Mouse (Mus musculus) spleen, adult 2 months (tissue): ENCODE results near the gene Gli2.

ENCODE experiments used
- CTCF ChIP-seq: fragments of 200-500 bp; IDR thresholded peaks from 2 replicates; pipeline ENCODE4 v1.5.1; 2011; ENCODE audit warnings: mild to moderate bottlenecking, inconsistent platforms; ENCODE audit not compliant: insufficient read depth, insufficient read length, insufficient replicate concordance; ENCODE audit errors: extremely low read depth
- POLR2A ChIP-seq: fragments of 200-500 bp; IDR thresholded peaks from 2 replicates; pipeline ENCODE4 v1.6.1; 2011; ENCODE audit warnings: low read depth, low read length, inconsistent platforms

DNA sequence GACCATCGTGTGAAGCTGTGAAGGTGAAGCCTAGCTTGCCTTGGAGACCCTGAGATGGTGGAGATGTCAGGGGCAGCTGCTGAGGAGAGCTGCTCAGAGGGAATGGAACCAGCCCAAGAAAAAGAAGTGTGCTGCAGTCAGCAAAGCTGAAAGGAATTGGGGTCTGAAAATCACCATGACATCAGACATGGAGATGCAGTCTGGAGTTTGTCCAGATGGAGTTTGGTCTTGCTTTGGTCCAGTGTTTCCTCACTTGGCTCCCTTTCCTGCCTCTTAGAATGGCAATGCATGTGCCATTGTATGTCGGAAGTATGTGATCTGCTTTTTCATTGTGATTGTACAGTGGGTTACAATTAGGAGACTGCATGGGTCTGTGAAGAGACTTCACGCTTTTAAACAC, 149.7 kb downstream of the Gli2 start:
- TF ChIP-seq POLR2A (no peak), CTCF (no peak)
